Mouse (Mus musculus) hindbrain, embryonic 11.5 days (tissue): ENCODE measurements around the gene Med25. TPM values are rescaled to one million over a fixed set of nuclear protein-coding genes. Genes with fewer than 3 reads are reported as not detected.
"Not testable (repeated sequence)": the region's sequence is repeated elsewhere in the genome, so short reads cannot be mapped to it uniquely, and the experiment has no call there.

Experiments
- ATAC-seq: fragments of 200-750 bp; cut with Nextera tagmentation; 2 replicates; pipeline ENCODE4 v1.8.0; 2017; ENCODE audit warnings: mild to moderate bottlenecking, moderate TSS enrichment, moderate library complexity; ENCODE audit not compliant: low FRiP score
- DNase-seq: peaks from one replicate; pipeline ENCODE4 v3.0.0-alpha.2; 2015; ENCODE audit warnings: low spot score
- H3K27ac ChIP-seq: fragments of 300-500 bp; sonication (generic); 2 replicates; pipeline ENCODE4 v1.5.1; 2014; ENCODE audit warnings: mild to moderate bottlenecking, low read depth, low read length
- H3K27me3 ChIP-seq: fragments of 300-500 bp; sonication (generic); 2 replicates; pipeline ENCODE4 v1.6.1; 2014; ENCODE audit warnings: mild to moderate bottlenecking, low read length, moderate library complexity, mixed read lengths; ENCODE audit not compliant: control insufficient read depth, insufficient read depth
- H3K36me3 ChIP-seq: fragments of 300-500 bp; sonication (generic); 2 replicates; pipeline ENCODE4 v1.6.1; 2014; ENCODE audit warnings: mild to moderate bottlenecking, low read length, moderate library complexity, mixed read lengths; ENCODE audit not compliant: control insufficient read depth, insufficient read depth
- H3K4me1 ChIP-seq: fragments of 300-500 bp; sonication (generic); replicated peaks from 2 replicates; pipeline ENCODE4 v1.6.1; 2014; ENCODE audit warnings: low read length, mixed read lengths; ENCODE audit not compliant: control insufficient read depth, insufficient read depth
- H3K4me2 ChIP-seq: fragments of 300-500 bp; sonication (generic); replicated peaks from 2 replicates; pipeline ENCODE4 v1.6.1; 2014; ENCODE audit warnings: mild to moderate bottlenecking, low read depth, low read length
- H3K4me3 ChIP-seq: fragments of 300-500 bp; sonication (generic); 2 replicates; pipeline ENCODE4 v1.5.1; 2014; ENCODE audit warnings: low read depth, low read length
- H3K9ac ChIP-seq: fragments of 300-500 bp; sonication (generic); 2 replicates; pipeline ENCODE4 v1.6.1; 2014; ENCODE audit warnings: low read depth, low read length
- H3K9me3 ChIP-seq: fragments of 300-500 bp; sonication (generic); 2 replicates; pipeline ENCODE4 v1.6.1; 2016; ENCODE audit warnings: low read length; ENCODE audit not compliant: control insufficient read depth
- WGBS: fragments of 180-500 bp; shearing (Covaris S2); extraction: QIAGEN DNeasy Blood & Tissue Kit; methylation state at CpG from one replicate; pipeline ENCODE4 v1.1.7; 2014; 5-methylcytosine and 5-hydroxymethylcytosine counted together
- polyA plus RNA-seq: library from polyadenylated mRNA; unstranded; fragments of >200 nt; fragmentation: Nextera tagmentation; extraction: Ambion mirVana; gene quantifications from 2 replicates; pipeline ENCODE4 v1.2.1, GENCODE M21; 2014

The Med25 gene
- polyA plus RNA-seq, 1 experiment from 2014 or later: 76.2 TPM

GRCm38 (mm10) chr7:44888256-44889105, 4.0 kb downstream of the Med25 start:
- ATAC-seq (no peak), DNase-seq (no peak)
- Histone ChIP-seq H3K9me3 (no peaks in the 10 kb centered on the region), H3K27me3 (no peaks in the 10 kb centered on the region), H3K27ac (no peak overlapping the region), H3K4me1 (peaks cover 5% of the 10 kb centered on the region), H3K4me2 (no peak overlapping the region), H3K9ac (no peak overlapping the region), H3K4me3 (no peak overlapping the region), H3K36me3 (peaks cover 14% of the 10 kb centered on the region)
- 94% methylated on average over 13 of the region's 13 CpGs for WGBS

- Histone ChIP-seq H3K4me1 (peaks cover 5% of the 10 kb centered on the region), H3K27me3 (no peaks in the 10 kb centered on the region), H3K9ac (no peak overlapping the region), H3K9me3 (no peaks in the 10 kb centered on the region), H3K36me3 (peaks cover 17% of the 10 kb centered on the region), H3K27ac (no peak overlapping the region), H3K4me3 (no peak overlapping the region), H3K4me2 (no peak overlapping the region)
- 87% methylated on average over 7 of the region's 7 CpGs for WGBS
- DNase-seq (no peak), ATAC-seq (no peak)
Observed at GRCm38 (mm10) chr7:44886964-44887363, 5.5 kb downstream of the Med25 start.

DNA sequence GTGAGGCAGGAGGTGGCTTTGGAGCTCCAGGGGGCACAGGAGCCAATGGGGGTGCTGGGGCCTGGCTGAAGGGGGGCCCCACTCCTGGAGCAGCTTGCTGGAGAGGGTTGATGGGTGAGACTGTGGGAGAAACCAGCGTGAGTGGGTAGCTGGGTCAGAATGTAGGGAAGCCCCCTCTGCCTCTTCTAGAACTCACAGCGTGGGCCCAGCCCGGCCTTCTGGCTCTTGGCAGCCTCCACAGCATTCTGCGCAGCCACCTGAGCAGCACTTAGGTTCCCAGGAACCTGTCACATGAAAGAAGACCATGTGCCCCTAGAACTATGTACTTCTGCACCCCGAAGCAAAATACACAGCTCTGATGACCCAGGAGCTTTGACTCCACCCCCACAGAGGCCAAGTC, 7.9 kb downstream of the Med25 start:
- Histone ChIP-seq H3K9me3 (no peaks in the 10 kb centered on the region), H3K36me3 (peaks cover 26% of the 10 kb centered on the region), H3K4me3 (no peak overlapping the region), H3K4me1 (no peaks in the 10 kb centered on the region), H3K9ac (no peak overlapping the region), H3K27ac (no peak overlapping the region), H3K4me2 (no peak overlapping the region), H3K27me3 (no peaks in the 10 kb centered on the region)
- DNase-seq (no peak), ATAC-seq (no peak)
- 93% methylated on average over 5 of the region's 5 CpGs for WGBS

- WGBS: 100% methylated on average over 3 of the region's 3 CpGs
Observed at GRCm38 (mm10) chr7:44883036-44883435, 9.5 kb downstream of the Med25 start.

GRCm38 (mm10) chr7:44877833-44878232, 14.7 kb downstream of the Med25 start:
- WGBS: 93% methylated on average over 14 of the region's 14 CpGs
- Histone ChIP-seq H3K4me3 (no peak overlapping the region), H3K4me2 (no peak overlapping the region), H3K27me3 (no peaks in the 10 kb centered on the region), H3K4me1 (no peaks in the 10 kb centered on the region), H3K9ac (no peak overlapping the region), H3K36me3 (peaks cover 31% of the 10 kb centered on the region), H3K9me3 (no peaks in the 10 kb centered on the region), H3K27ac (no peak overlapping the region)
- DNase-seq (no peak), ATAC-seq (no peak)

More at GRCm38 (mm10) chr7:44883036-44883435, 9.5 kb downstream of the Med25 start:
- H3K36me3 ChIP-seq: peaks cover 37% of the 10 kb centered on the region
- no peak overlapping the region for H3K4me2 ChIP-seq
- no peak overlapping the region for H3K27ac ChIP-seq
- no peak for DNase-seq
- H3K9ac ChIP-seq: no peak overlapping the region
- H3K9me3 ChIP-seq: no peaks in the 10 kb centered on the region
- no peaks in the 10 kb centered on the region for H3K27me3 ChIP-seq
- no peaks in the 10 kb centered on the region for H3K4me1 ChIP-seq
- H3K4me3 ChIP-seq: no peak overlapping the region
- no peak for ATAC-seq

GRCm38 (mm10) chr7:44871774-44872173, 20.7 kb downstream of the Med25 start:
- ATAC-seq, H3K9me3 ChIP-seq, H3K36me3 ChIP-seq, H3K9ac ChIP-seq, H3K27ac ChIP-seq, H3K4me3 ChIP-seq, DNase-seq, H3K27me3 ChIP-seq, H3K4me2 ChIP-seq: not testable (repeated sequence)
- WGBS: 91% methylated on average over 2 of the region's 2 CpGs
- H3K4me1 ChIP-seq: peaks cover 12% of the 10 kb centered on the region

- no peaks in the 10 kb centered on the region for H3K9me3 ChIP-seq
- no peak for DNase-seq
- H3K4me3 ChIP-seq: no peak overlapping the region
- no peak overlapping the region for H3K27ac ChIP-seq
- ATAC-seq: no peak
- H3K4me2 ChIP-seq: no peak overlapping the region
- H3K4me1 ChIP-seq: peaks cover 12% of the 10 kb centered on the region
- 42% methylated on average over 1 of the region's 1 CpGs for WGBS
- no peak overlapping the region for H3K9ac ChIP-seq
- no peaks in the 10 kb centered on the region for H3K36me3 ChIP-seq
- no peaks in the 10 kb centered on the region for H3K27me3 ChIP-seq
Observed at GRCm38 (mm10) chr7:44871181-44871580, 21.3 kb downstream of the Med25 start.

DNA sequence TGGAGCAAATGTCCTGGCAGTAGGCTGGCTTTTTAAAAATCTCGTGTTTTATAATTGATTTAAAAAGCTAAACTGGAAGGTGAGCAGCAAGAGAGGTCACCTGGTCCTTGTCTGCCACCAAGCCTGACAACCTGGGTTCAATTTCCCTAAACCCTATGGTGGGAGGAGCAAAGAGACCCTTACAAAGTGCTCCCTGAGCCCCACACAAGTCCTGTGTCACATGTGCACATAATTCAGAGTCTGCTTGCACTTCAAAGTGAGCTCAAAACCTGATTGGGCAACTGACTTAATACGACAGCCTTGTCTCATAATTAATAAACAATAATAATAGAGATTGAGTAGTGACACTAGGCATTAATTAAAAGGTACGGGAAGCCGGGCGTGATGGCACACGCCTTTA, 21.9 kb downstream of the Med25 start:
- H3K36me3 ChIP-seq: no peaks in the 10 kb centered on the region
- no peaks in the 10 kb centered on the region for H3K9me3 ChIP-seq
- peak overlapping the region; percentile 100 for H3K9ac ChIP-seq
- 85% methylated on average over 6 of the region's 6 CpGs for WGBS
- no peak overlapping the region for H3K4me2 ChIP-seq
- no peak overlapping the region; the same call in 1 of the 2 replicates for H3K4me3 ChIP-seq
- no peak for DNase-seq
- no peaks in the 10 kb centered on the region for H3K27me3 ChIP-seq
- peak overlapping the region; percentile 100; the same call in 1 of the 2 replicates for H3K27ac ChIP-seq
- no peak for ATAC-seq
- peaks cover 12% of the 10 kb centered on the region for H3K4me1 ChIP-seq
